Mouse (Mus musculus) urinary bladder, postnatal 36 days (tissue): ENCODE measurements around the gene Foxj2.

ENCODE experiments used
- DNase-seq, 2 experiments: peaks; one replicate each; pipeline ENCODE4 v3.0.0; 2022; ENCODE audit warnings: low spot score in 2 of 2, mixed read lengths in 1 of 2

Foxj2 gene

DNA sequence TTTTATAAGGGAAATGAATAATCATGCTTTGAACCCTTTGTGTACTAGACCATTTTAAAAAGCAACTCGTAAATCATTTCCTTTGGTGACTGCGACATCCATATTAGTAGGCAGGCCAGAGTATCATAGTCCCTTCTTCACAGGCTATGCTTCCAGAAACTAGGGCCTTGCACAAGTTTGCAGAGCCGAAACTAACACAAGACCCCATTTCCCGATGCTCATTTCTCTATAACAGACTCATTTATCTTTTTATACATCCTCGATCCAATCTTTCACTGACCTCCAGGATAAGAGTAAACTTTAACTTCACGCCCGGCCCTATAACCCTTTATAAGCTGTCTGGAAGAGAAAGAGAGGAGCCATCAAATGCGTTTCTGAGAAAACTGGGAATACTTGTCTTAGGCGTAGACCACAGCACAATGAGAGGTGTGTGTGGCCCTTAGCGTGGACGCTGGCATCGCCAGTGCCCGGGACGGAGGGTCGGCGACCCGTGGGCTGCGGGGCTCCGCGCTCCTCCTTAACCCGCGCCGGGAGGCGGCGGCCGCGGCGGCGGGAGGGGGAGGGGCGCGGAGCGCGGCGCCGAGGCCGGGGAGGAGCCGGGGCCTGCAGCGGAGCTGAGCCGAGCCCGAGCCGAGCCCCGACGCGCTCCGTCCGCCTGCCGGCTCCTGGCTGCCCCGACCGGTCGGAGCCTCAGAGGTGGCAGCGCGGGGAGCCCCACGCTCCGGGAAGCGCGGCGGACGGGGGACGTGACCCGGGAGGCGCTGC is at the start of gene Foxj2:
Gene Foxj2 (plus strand): TSS at position 609 of the 765 bp plus-strand sequence.
- DNase-seq: peak; percentile 68 to 75

DNA sequence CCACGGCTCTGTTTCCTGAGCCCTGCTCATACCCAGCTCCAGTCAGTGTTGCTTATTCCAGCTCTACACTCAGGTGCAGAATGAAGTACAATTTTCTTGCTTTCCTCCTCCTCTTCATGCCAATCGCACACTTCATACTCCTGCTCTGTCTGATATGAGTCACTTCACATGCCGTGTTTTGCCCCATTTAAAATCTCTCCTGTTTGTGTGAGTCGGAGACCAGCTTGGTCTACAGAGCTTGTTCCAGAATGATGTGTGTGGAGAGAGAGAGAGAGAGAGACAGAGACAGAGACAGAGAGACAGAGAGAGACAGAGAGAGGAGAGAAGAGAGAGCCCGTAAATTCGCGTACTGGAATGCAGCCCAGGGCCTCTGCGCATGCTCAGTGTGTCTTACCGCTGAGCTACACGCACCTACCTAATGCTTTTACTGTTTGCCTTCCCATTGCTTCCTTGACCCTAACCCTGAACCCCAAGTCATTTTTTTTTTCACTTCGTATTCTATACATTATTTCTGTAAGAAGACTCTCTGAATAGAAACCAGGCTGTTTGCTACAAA is 48.9 kb upstream of the Foxj2 start:
- no peak for DNase-seq

DNA sequence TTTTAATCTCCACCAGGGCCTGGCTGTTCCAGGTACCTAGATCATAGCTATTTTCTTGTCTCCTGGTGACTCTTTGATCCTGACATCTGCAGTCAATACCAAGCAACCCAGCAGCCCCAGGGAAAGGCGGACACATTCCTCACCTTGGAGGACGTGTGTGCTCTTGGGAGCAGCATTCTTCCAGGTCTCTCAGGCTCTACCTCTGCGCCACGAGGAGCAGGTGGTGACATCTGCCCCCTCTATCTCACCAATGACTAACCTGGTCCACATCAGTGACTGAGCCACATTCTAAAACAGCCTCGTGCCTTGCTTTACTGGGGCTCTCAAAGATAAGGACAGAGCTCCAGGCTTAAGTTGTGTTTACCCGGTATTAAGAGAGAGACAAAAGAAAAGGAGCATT is 47.0 kb upstream of the Foxj2 start:
- no peak for DNase-seq

GRCm38 (mm10) chr6:122774345-122774744 is 45.4 kb upstream of the Foxj2 start:
- DNase-seq: no peak

DNA sequence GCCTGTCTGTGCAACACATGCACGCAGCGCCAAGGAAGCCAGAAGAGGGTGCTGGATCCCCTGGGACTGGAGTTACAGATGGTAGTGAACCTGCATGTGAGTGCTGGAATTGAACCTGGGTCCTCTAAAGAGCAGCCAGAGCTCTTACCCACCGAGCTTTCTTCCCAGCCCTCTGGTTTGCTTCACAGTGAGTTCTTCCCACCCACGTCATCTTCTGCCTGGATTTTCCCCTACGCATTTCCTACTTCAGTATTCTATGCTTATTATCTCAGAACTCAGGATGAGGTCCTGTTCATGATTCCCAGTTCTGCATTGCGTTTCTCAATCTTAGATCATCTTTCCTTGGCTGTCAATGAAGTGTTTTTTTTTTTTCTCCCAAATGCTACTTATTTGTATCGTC is 43.7 kb upstream of the Foxj2 start:
- DNase-seq: no peak

DNA sequence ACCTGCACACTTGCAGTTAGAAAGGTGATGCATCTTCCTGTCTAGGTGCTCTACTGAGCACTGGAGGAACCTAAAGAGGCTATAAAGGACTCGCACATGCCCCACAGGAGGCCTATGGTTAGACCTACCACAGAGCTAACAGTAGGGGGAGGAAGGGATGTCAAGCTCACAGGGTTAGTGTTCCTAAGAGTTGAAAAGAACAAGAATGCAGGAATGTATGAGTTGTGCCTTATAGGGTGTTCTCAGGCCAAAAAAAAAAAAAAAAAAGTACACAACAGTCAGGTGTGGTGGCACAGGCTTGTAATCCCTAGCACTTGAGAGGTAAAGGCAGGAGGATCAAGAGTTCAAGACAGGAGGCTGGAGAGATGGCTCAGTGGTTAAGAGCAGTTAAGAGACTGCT is 39.8 kb upstream of the Foxj2 start:
- no peak for DNase-seq

- no peak for DNase-seq
Observed at GRCm38 (mm10) chr6:122781167-122781566, 38.5 kb upstream of the Foxj2 start.

- no peak for DNase-seq
Observed at GRCm38 (mm10) chr6:122782164-122782563, 37.5 kb upstream of the Foxj2 start.

DNA sequence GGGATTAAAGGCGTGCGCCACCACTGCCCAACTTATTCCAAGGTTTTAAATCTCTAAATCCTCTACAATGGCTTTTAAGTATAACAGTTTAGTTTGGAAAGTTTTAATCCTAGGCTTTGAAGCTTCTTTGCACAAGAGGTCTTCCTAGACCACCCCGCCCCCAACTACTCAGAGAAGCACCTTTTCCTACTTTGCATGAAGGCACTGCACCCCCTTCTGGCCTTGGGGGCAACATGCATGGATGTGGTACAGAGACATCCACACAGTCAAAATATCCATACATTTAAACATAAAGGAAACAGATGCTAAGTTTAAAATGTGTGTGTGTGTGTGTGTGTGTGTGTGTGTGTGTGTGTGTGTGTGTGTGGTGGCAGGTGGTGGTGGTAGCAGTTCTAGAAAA is 34.8 kb upstream of the Foxj2 start:
- DNase-seq: no peak

DNA sequence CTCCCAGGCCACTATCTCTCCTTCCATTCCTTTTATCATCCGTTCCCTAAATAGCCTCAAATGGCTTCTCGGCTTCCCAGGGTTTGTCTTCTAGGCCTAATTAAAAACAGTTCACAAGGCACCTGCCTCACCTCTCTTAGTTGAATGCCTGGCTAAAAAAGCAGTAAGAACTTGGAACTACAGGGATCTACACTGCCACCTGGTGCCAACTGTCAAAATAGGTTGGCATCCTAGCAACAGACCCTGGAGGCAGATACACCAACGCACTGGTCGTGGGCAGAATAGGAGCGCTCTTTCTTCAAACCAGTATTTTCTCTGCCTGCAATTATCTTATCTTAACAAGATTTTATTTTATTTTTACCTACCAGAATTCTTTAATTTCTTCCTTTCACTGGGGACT is 33.4 kb upstream of the Foxj2 start:
- DNase-seq: peak; percentile 38 to 40

GRCm38 (mm10) chr6:122795254-122795935 is 24.3 kb upstream of the Foxj2 start:
- peak in 1 of 2 experiments; percentile 46 for DNase-seq

- no peak for DNase-seq
Observed at GRCm38 (mm10) chr6:122800640-122801300, 18.9 kb upstream of the Foxj2 start.

DNA sequence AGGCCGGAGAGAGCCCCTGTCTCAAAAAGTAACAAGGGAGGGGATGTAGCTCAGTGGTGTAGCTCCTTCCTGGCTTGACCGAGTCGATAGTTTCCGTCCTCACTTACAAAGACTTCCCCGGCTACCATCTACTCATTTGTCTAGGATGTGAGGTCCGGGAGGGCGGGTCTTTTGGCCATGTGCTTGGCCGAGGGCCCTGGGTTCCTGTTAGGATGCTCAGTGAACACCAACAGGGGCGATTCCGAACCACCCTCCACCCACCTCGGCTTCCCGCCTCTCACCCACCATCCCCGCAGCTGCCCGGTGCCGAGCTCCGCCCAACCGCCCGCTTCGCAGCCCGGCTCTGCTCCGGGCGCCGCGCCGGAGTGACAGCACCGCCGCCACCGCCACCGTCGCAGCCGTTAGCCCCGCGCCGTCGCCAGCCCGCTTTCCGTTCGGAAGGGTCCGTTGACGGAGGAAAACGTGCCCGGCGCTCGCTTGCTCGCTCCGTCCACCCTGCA is 18.4 kb upstream of the Foxj2 start, which contains the start of gene Slc2a3:
Gene Slc2a3 (minus strand): TSS at position 340 of the 500 bp plus-strand sequence.
- DNase-seq: peak in 1 of 2 experiments; percentile 50

- DNase-seq: no peak
Observed at GRCm38 (mm10) chr6:122801801-122802514, 17.8 kb upstream of the Foxj2 start.

- DNase-seq: peak; percentile 72 to 76
Observed at GRCm38 (mm10) chr6:122804418-122804817, 15.3 kb upstream of the Foxj2 start.

- DNase-seq: no peak
Observed at GRCm38 (mm10) chr6:122810022-122810614, 9.6 kb upstream of the Foxj2 start.

DNA sequence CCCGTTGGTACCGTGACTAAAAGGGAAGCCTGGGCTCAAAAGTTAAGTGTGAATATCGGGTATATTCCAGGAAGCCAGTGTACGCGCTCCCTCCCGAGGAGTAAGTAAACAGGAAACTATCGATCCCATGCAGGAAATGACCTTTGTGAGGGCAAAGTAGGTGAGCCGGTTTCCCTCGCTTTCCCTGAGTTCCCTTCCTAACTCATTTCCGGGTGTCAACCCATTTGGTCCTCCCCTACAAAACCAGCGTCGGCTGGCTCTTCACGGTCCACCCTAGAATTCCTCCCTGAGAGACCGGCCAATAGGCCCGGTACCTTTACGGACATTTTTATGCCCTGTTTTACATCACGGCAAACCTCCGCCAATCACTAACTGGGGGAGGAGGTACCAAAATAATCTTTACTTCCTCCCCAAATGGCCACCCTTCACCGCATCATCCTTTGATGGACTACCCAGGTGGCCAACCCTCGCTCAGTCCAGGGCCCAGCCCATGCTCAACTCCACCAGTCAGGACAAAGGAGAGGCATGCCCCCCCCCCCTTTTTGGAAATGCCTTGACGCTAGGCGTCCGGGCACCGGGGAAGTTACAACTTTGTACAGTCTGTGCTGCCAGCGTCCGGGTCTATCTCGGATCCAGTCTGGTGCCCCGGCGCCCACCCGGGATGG is 9.0 kb upstream of the Foxj2 start:
- peak; percentile 94 to 97 for DNase-seq

DNA sequence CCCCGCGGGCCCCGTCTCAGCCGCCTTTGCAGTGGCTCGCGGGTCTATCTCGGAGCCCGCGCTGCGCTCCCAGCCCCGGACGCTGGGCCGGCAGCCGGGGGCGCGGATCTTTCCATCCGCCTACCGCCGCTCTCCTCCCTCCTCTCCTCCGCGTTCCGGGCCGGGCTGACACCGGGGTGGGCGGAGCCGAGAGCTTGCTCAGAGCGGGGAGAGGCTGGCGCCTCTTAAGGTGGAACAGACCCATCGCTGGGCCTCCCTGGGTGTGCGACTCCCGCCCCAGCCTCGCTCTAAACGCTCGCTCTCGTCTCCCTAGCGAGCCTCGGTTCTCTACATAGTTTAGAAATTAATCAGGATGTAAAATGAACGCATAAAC is 8.4 kb upstream of the Foxj2 start:
- DNase-seq: peak; percentile 87 to 93

- DNase-seq: peak in 1 of 2 experiments; percentile 32
Observed at GRCm38 (mm10) chr6:122811771-122812600, 7.7 kb upstream of the Foxj2 start.

GRCm38 (mm10) chr6:122812716-122813115 is 7.0 kb upstream of the Foxj2 start:
- no peak for DNase-seq
